ENCODE assay signal across 24 mouse cellular contexts in the genomic region with DNA sequence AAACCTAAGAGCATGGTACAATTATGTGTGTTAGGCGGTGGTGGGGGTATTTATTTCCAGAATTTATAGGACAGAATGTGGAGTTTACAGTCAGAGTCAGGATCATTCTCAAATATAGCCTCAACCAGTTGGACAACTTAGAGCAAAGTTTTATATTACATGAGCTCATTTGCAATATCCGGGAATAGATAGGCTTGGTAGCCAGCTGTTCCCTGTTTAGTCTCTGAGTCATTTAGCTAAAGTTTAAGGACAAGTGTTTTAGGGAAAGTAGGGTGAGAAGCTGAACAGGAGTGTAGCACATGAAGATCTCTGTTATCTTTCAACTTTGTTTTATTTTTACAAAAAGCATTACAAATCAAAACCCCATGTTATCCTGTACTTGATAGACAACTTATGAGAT.
DNase-seq lines count a peak whose midpoint lies in the region; TF ChIP-seq lines count a peak whose summit lies in the region.
"Had no signal": no experiment of that assay in that cellular context is flagged by ENCODE, and none has a peak within 500 bp of the region (broad histone marks: within the 10 kb centered on the region; RNA-seq: fewer than 3 reads in every experiment).

No protein-coding gene starts in this region.

- no peak for TF ChIP-seq POLR2A in myocyte (IDR thresholded peaks at IDR 0.05; ENCODE audit: insufficient read length, low read depth)

- no peak overlapping the region for H3K27ac ChIP-seq in left cerebral cortex, adult 2 months
- H3K27ac ChIP-seq: heart, adult 2 months; hindbrain, embryonic 13.5 days; limb, embryonic 12.5 days; liver, embryonic 12.5 days; neural tube, embryonic 15.5 days; stomach, embryonic 15.5 days had no signal

- no peaks in the 10 kb centered on the region for H3K79me3 ChIP-seq in C2C12 (ENCODE audit: low read depth)

- H3K79me2 ChIP-seq in C2C12 (ENCODE audit: control insufficient read depth, insufficient read depth): no peaks in the 10 kb centered on the region
- H3K79me2 ChIP-seq in myocyte (ENCODE audit: control insufficient read depth, insufficient read depth): no peaks in the 10 kb centered on the region

- no peak for TF ChIP-seq CTCF in left cerebral cortex, adult 2 months (IDR thresholded peaks at IDR 0.05)
- TF ChIP-seq CTCF in C2C12 (IDR thresholded peaks at IDR 0.05; ENCODE audit: control insufficient read depth, insufficient read depth, insufficient read length): no peak

- intact Hi-C loops in left cerebral cortex, adult 2 months (cut with DNase I): loop anchor here (1.0 kb wide), 1 partner anchor 52 kb away; no protein-coding TSS in a partner anchor

- peak overlapping the region; percentile 47 for H3K4me2 ChIP-seq in myocyte (ENCODE audit: low read depth)
- H3K4me2 ChIP-seq: hindbrain, embryonic 13.5 days; limb, embryonic 12.5 days; liver, embryonic 12.5 days; midbrain, embryonic 11.5 days; neural tube, embryonic 15.5 days; stomach, embryonic 15.5 days had no signal

- H3K27me3 ChIP-seq in C2C12 (ENCODE audit: control insufficient read depth, insufficient read depth, insufficient read length) (no peaks in the 10 kb centered on the region), myocyte (ENCODE audit: control insufficient read depth, insufficient read depth, insufficient read length) (no peaks in the 10 kb centered on the region)
- H3K27me3 ChIP-seq: hindbrain, embryonic 13.5 days; limb, embryonic 12.5 days; liver, embryonic 12.5 days; neural tube, embryonic 15.5 days; Patski; stomach, embryonic 15.5 days had no signal

- peak; percentile 32 to 61 for DNase-seq in frontal cortex, adult 2 months (ENCODE audit: extremely low spot score in 1 of 2, low spot score in 1 of 2)
- DNase-seq in frontal cortex, postnatal 14 days (ENCODE audit: low spot score in 2 of 2): no peak
- peak; percentile 3 to 23 for DNase-seq in left cerebral cortex, adult 18-20 months (ENCODE audit: low spot score in 2 of 2)
- DNase-seq in left cerebral cortex, adult 2 months (ENCODE audit: extremely low spot score in 1 of 2, low spot score in 2 of 2): no peak
- no peak for DNase-seq in Muller cell, postnatal 12 days (ENCODE audit: inconsistent ontology term)
- DNase-seq: adrenal gland, postnatal 36 days; cerebellum, adult 11 months; cerebellum, adult 9-11 months; forebrain, postnatal 0 days; gastrocnemius, postnatal 25 days; heart, adult 2 months; heart, postnatal 36 days; kidney, adult 18-20 months; lung, adult 2 months; lung, postnatal 14 days had no signal

- H3K4me3 ChIP-seq in left cerebral cortex, adult 2 months: no peak overlapping the region
- H3K4me3 ChIP-seq in C2C12 (ENCODE audit: insufficient read depth, poor library complexity, severe bottlenecking) (no peak overlapping the region), myocyte (no peak overlapping the region)
- H3K4me3 ChIP-seq: heart, adult 2 months; hindbrain, embryonic 13.5 days; limb, embryonic 12.5 days; liver, embryonic 12.5 days; neural tube, embryonic 15.5 days; stomach, embryonic 15.5 days had no signal

- no peaks in the 10 kb centered on the region for H3K36me3 ChIP-seq in C2C12 (ENCODE audit: control insufficient read depth, insufficient read depth)
- H3K36me3 ChIP-seq in myocyte (ENCODE audit: control insufficient read depth, insufficient read depth): no peaks in the 10 kb centered on the region
- H3K36me3 ChIP-seq: hindbrain, embryonic 13.5 days; limb, embryonic 12.5 days; liver, embryonic 12.5 days; neural tube, embryonic 15.5 days; stomach, embryonic 15.5 days had no signal

- H3ac ChIP-seq in C2C12 (ENCODE audit: control insufficient read depth, insufficient read length, low read depth) (no peak overlapping the region), myocyte (ENCODE audit: control insufficient read depth, insufficient read length) (no peak overlapping the region)

TF ChIP-seq in C2C12, 6 proteins besides CTCF, POLR2A, EP300 and RAD21:
- TF ChIP-seq MYOD1 (IDR thresholded peaks at IDR 0.05; ENCODE audit: control insufficient read depth, insufficient read length, low read depth) (peak; percentile 56), CEBPB (IDR thresholded peaks at IDR 0.05; ENCODE audit: low read depth) (no peak), MAX (IDR thresholded peaks at IDR 0.05) (no peak), MYOG (IDR thresholded peaks at IDR 0.05; ENCODE audit: control insufficient read depth, extremely low read depth, insufficient read length) (no peak)

TF ChIP-seq in myocyte, 11 proteins besides CTCF, POLR2A, EP300 and RAD21:
- TF ChIP-seq TCF3 (IDR thresholded peaks at IDR 0.05; ENCODE audit: insufficient read length, low read depth) (no peak), MYOG (IDR thresholded peaks at IDR 0.05; ENCODE audit: control insufficient read depth in 1 of 3, insufficient read depth in 1 of 3, insufficient read length in 2 of 3, low read depth in 2 of 3) (peak in 1 of 3 experiments; percentile 55), TCF12 (IDR thresholded peaks at IDR 0.05; ENCODE audit: insufficient read depth, poor library complexity, severe bottlenecking) (no peak)

Comparison
In these comparisons a context has a peak if more than half of its experiments do, and no peak if none do; other contexts are left out.
1. DNase-seq: peak in frontal cortex, adult 2 months (2 of 2) and left cerebral cortex, adult 18-20 months (2 of 2); none in frontal cortex, postnatal 14 days (0 of 2), left cerebral cortex, adult 2 months (0 of 2) and Muller cell, postnatal 12 days (single experiment).